Mouse (Mus musculus) c-Kit-positive CD71-positive TER-119-negative erythroid progenitor cells, embryonic 14.5 days (primary cell): ENCODE results near the gene Rpl9.

Experiments
- DNase-seq: peaks from one replicate; pipeline ENCODE4 v3.0.0-alpha.2; 2013; ENCODE audit warnings: low read depth

Gene Rpl9

GRCm38 (mm10) chr5:65390648-65391644, at the start of gene Rpl9, which contains the start of gene Lias:
TSS of gene Rpl9 (minus strand) at chr5:65391444.
TSS of gene Lias (plus strand) at chr5:65391497.
- peak; percentile 95 for DNase-seq

GRCm38 (mm10) chr5:65438041-65438440, 46.8 kb upstream of the Rpl9 start:
- no peak for DNase-seq

GRCm38 (mm10) chr5:65435806-65436561, 44.7 kb upstream of the Rpl9 start, which contains the start of gene Ugdh:
TSS of gene Ugdh (minus strand) at chr5:65435949.
- peak; percentile 95 for DNase-seq

GRCm38 (mm10) chr5:65435363-65435805, 44.1 kb upstream of the Rpl9 start:
- no peak for DNase-seq

- no peak for DNase-seq
Measured at GRCm38 (mm10) chr5:65434471-65435362, 43.5 kb upstream of the Rpl9 start.

- no peak for DNase-seq
Measured at GRCm38 (mm10) chr5:65429441-65429840, 38.2 kb upstream of the Rpl9 start.

GRCm38 (mm10) chr5:65428321-65428720, 37.1 kb upstream of the Rpl9 start:
- DNase-seq, result no peak

- no peak for DNase-seq
Measured at GRCm38 (mm10) chr5:65425251-65425650, 34.0 kb upstream of the Rpl9 start.

GRCm38 (mm10) chr5:65424215-65424614, 33.0 kb upstream of the Rpl9 start:
- no peak for DNase-seq

- no peak for DNase-seq
Measured at GRCm38 (mm10) chr5:65422803-65423202, 31.6 kb upstream of the Rpl9 start.

- peak; percentile 48 for DNase-seq
Measured at GRCm38 (mm10) chr5:65420822-65421221, 29.6 kb upstream of the Rpl9 start.

- DNase-seq, result no peak
Measured at GRCm38 (mm10) chr5:65419136-65419535, 27.9 kb upstream of the Rpl9 start.

GRCm38 (mm10) chr5:65415653-65416458, 24.6 kb upstream of the Rpl9 start:
- DNase-seq, result peak; percentile 78

- DNase-seq, result no peak
Measured at GRCm38 (mm10) chr5:65407989-65408388, 16.7 kb upstream of the Rpl9 start.

- DNase-seq, result peak; percentile 77
Measured at GRCm38 (mm10) chr5:65401251-65401994, 10.2 kb upstream of the Rpl9 start.

GRCm38 (mm10) chr5:65394425-65394824, 3.2 kb upstream of the Rpl9 start:
- DNase-seq, result no peak

- DNase-seq, result peak; percentile 36
Measured at GRCm38 (mm10) chr5:65391753-65392152, 509 bp upstream of the Rpl9 start.

- DNase-seq, result no peak
Measured at GRCm38 (mm10) chr5:65387008-65387867, 4.0 kb downstream of the Rpl9 start.

GRCm38 (mm10) chr5:65385704-65386103, 5.5 kb downstream of the Rpl9 start:
- no peak for DNase-seq
